ENCODE assay signal across 7 mouse cellular contexts in the genomic region with DNA sequence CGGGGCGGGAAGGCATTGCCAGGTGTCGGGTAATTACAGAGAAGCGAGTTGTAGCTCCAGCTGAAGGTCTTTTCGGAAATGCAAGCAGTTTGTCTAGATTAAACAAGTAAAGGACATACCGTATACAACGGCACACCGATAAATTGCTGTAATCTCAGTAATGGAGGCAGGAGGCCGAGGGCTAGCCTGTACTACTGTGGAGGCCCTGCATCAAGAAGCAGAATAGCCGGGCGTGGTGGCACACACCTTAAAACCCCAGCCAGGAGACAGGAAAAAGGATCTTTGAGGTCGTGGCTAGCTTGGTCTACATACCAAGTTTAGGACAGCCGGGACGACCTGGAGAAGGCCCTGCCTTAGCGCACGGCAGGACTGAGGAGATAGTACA. TPM values are rescaled to one million over a fixed set of nuclear protein-coding genes. Genes with fewer than 3 reads are reported as not detected.
A peak's percentile ranks its signal among the peaks of the same experiment; 100 is the strongest.
DNase-seq lines count a peak whose midpoint lies in the region; ATAC-seq and TF ChIP-seq lines count a peak whose summit lies in the region.

No protein-coding gene starts in this region.

- peaks cover 20% of the 10 kb centered on the region for H3K4me1 ChIP-seq in lung, embryonic 16.5 days (replicated peaks; ENCODE audit: control insufficient read depth, insufficient read depth, low read length)
- peaks cover 10% of the 10 kb centered on the region for H3K4me1 ChIP-seq in limb, embryonic 11.5 days (ENCODE audit: control insufficient read depth, insufficient read depth, low read length)
- 0 out of 2 replicates have a peak, but pooled peaks cover 2% of the 10 kb centered on the region for H3K4me1 ChIP-seq in small intestine, adult 2 months (ENCODE audit: control insufficient read depth, insufficient read depth, insufficient read length, low read length)

- no peak for TF ChIP-seq POLR2A in small intestine, adult 2 months (IDR thresholded peaks at IDR 0.05; ENCODE audit: low read depth, low read length)

- no peaks in the 10 kb centered on the region for H3K27me3 ChIP-seq in lung, embryonic 16.5 days (ENCODE audit: control insufficient read depth, insufficient read depth, low read depth, low read length)
- H3K27me3 ChIP-seq in limb, embryonic 11.5 days (ENCODE audit: control insufficient read depth, insufficient read depth, low read length): no peaks in the 10 kb centered on the region
- no peaks in the 10 kb centered on the region for H3K27me3 ChIP-seq in small intestine, adult 2 months (ENCODE audit: control insufficient read depth, insufficient read depth, low read length)

- 0 out of 2 replicates have a peak, but pooled peaks have one; percentile 9 for ATAC-seq in lung, embryonic 16.5 days (ENCODE audit: low read depth)
- peak; percentile 38 for ATAC-seq in erythroblast, adult 5-6 weeks (replicated peaks; ENCODE audit: low FRiP score, poor library complexity, severe bottlenecking)
- ATAC-seq in limb, embryonic 11.5 days (ENCODE audit: insufficient number of reproducible peaks, low FRiP score, low TSS enrichment, low read depth): no peak

- H3K4me2 ChIP-seq in lung, embryonic 16.5 days (ENCODE audit: low read depth, low read length): peak overlapping the region; percentile 85
- peak overlapping the region; percentile 89 for H3K4me2 ChIP-seq in limb, embryonic 11.5 days (ENCODE audit: low read depth, severe bottlenecking)

- H3K27ac ChIP-seq in lung, embryonic 16.5 days (ENCODE audit: low read length): peak overlapping the region; percentile 72
- peak overlapping the region; percentile 77 for H3K27ac ChIP-seq in limb, embryonic 11.5 days (replicated peaks; ENCODE audit: low read depth, low read length)
- H3K27ac ChIP-seq in small intestine, adult 2 months (ENCODE audit: insufficient read depth, low read depth, low read length): peak overlapping the region; percentile 84

- H3K36me3 ChIP-seq in lung, embryonic 16.5 days (ENCODE audit: control insufficient read depth, insufficient read depth, low read length): peaks cover 10% of the 10 kb centered on the region; the same call in 1 of the 2 replicates
- peaks cover 16% of the 10 kb centered on the region; the same call in 1 of the 2 replicates for H3K36me3 ChIP-seq in limb, embryonic 11.5 days (ENCODE audit: control insufficient read depth, insufficient read depth, low read length)
- H3K36me3 ChIP-seq in small intestine, adult 2 months (ENCODE audit: control insufficient read depth, insufficient read depth, low read length): peaks cover 24% of the 10 kb centered on the region

- 10% methylated on average over 16 of the region's 16 CpGs for WGBS in lung, embryonic 16.5 days
- WGBS in limb, embryonic 11.5 days: 16% methylated on average over 16 of the region's 16 CpGs
- 6% methylated on average over 16 of the region's 16 CpGs for WGBS in small intestine, adult 2 months

- TF ChIP-seq CTCF in small intestine, adult 2 months (IDR thresholded peaks at IDR 0.05; ENCODE audit: extremely low read depth, insufficient read length, insufficient replicate concordance, low read depth, low read length): no peak

- no peak for DNase-seq in lung, postnatal 36 days
- DNase-seq in limb, embryonic 11.5 days (ENCODE audit: low spot score): no peak
- DNase-seq in urinary bladder, adult 18-20 months (ENCODE audit: low spot score in 2 of 2): no peak
- DNase-seq in right cerebral cortex, postnatal 36 days (ENCODE audit: low spot score in 2 of 2): no peak

- peak overlapping the region; percentile 81 for H3K4me3 ChIP-seq in lung, embryonic 16.5 days (ENCODE audit: low read length)
- peak overlapping the region; percentile 79 for H3K4me3 ChIP-seq in limb, embryonic 11.5 days (ENCODE audit: low read depth, low read length)
- peak overlapping the region; percentile 75 for H3K4me3 ChIP-seq in small intestine, adult 2 months (ENCODE audit: low read depth, low read length)

- H3K9me3 ChIP-seq in lung, embryonic 16.5 days (ENCODE audit: control insufficient read depth, low read length): no peaks in the 10 kb centered on the region
- H3K9me3 ChIP-seq in limb, embryonic 11.5 days (ENCODE audit: control insufficient read depth, low read length): no peaks in the 10 kb centered on the region

- H3K9ac ChIP-seq in lung, embryonic 16.5 days (ENCODE audit: low read length): peak overlapping the region; percentile 75
- peak overlapping the region; percentile 79 for H3K9ac ChIP-seq in limb, embryonic 11.5 days (ENCODE audit: low read length)

RNA-seq across cellular contexts. Expression of a gene that starts 0.5 kb away (rescaled TPM):
- 31.5 and 34.8 TPM in 2 replicates for polyA plus RNA-seq in lung, embryonic 16.5 days (2015; fragmentation: Nextera tagmentation; extraction: Ambion mirVana)
- 8.8 and 10.4 TPM in 2 replicates for total RNA-seq in erythroblast, adult 5-6 weeks (2015; ENCODE audit: low replicate concordance)
- total RNA-seq in erythroblast, adult 5-6 weeks (2017; ENCODE audit: low replicate concordance): 10.3 and 18.3 TPM in 2 replicates
- 40.0 and 46.3 TPM in 2 replicates for polyA plus RNA-seq in limb, embryonic 11.5 days (2014; fragmentation: Nextera tagmentation; extraction: Ambion mirVana)
- polyA plus RNA-seq in small intestine, adult 2 months (2012; rRNA removed): 85.9 and 101 TPM in 2 replicates

RNA-seq across cellular contexts. Expression of a gene that starts 12.1 kb away (rescaled TPM):
- not detected in 2 replicates for polyA plus RNA-seq in lung, embryonic 16.5 days (2015; fragmentation: Nextera tagmentation; extraction: Ambion mirVana)
- total RNA-seq in erythroblast, adult 5-6 weeks (2015; ENCODE audit: low replicate concordance): not detected in 2 replicates
- not detected in 2 replicates for total RNA-seq in erythroblast, adult 5-6 weeks (2017; ENCODE audit: low replicate concordance)
- polyA plus RNA-seq in limb, embryonic 11.5 days (2014; fragmentation: Nextera tagmentation; extraction: Ambion mirVana): not detected in 2 replicates
- polyA plus RNA-seq in small intestine, adult 2 months (2012; rRNA removed): not detected in 2 replicates

RNA-seq across cellular contexts. Expression of a gene that starts 20.5 kb away (rescaled TPM):
- polyA plus RNA-seq in lung, embryonic 16.5 days (2015; fragmentation: Nextera tagmentation; extraction: Ambion mirVana): 1.6 TPM in 2 replicates
- total RNA-seq in erythroblast, adult 5-6 weeks (2015; ENCODE audit: low replicate concordance): 0.19 and 2.3 TPM in 2 replicates
- not detected in 2 replicates for total RNA-seq in erythroblast, adult 5-6 weeks (2017; ENCODE audit: low replicate concordance)
- polyA plus RNA-seq in limb, embryonic 11.5 days (2014; fragmentation: Nextera tagmentation; extraction: Ambion mirVana): 0.34 and 1.1 TPM in 2 replicates
- 1.7 and 1.9 TPM in 2 replicates for polyA plus RNA-seq in small intestine, adult 2 months (2012; rRNA removed)

RNA-seq across cellular contexts. Expression of a gene that starts 31.9 kb away (rescaled TPM):
- polyA plus RNA-seq in lung, embryonic 16.5 days (2015; fragmentation: Nextera tagmentation; extraction: Ambion mirVana): 0.93 and 1.8 TPM in 2 replicates
- not detected in 2 replicates for total RNA-seq in erythroblast, adult 5-6 weeks (2015; ENCODE audit: low replicate concordance)
- total RNA-seq in erythroblast, adult 5-6 weeks (2017; ENCODE audit: low replicate concordance): not detected in 2 replicates
- polyA plus RNA-seq in limb, embryonic 11.5 days (2014; fragmentation: Nextera tagmentation; extraction: Ambion mirVana): 2.1 and 3.5 TPM in 2 replicates
- 2.7 and 3.5 TPM in 2 replicates for polyA plus RNA-seq in small intestine, adult 2 months (2012; rRNA removed)
